Mouse (Mus musculus) kidney, postnatal 0 days (tissue): ENCODE measurements around the gene Khnyn. TPM values are rescaled to one million over a fixed set of nuclear protein-coding genes. Genes with fewer than 3 reads are reported as not detected.

Experiments used
- ATAC-seq: fragments of 200-750 bp; cut with Nextera tagmentation; replicated peaks from 2 replicates; pipeline ENCODE4 v1.8.0; 2017; ENCODE audit warnings: low read depth, moderate number of reproducible peaks, moderate TSS enrichment, moderate library complexity; ENCODE audit not compliant: low FRiP score
- DNase-seq: peaks from one replicate; pipeline ENCODE4 v3.0.0-alpha.2; 2016; ENCODE audit warnings: low spot score
- H3K27ac ChIP-seq: fragments of 300-500 bp; sonication (generic); 2 replicates; pipeline ENCODE4 v1.5.1; 2014; ENCODE audit warnings: mild to moderate bottlenecking
- H3K27me3 ChIP-seq: fragments of 300-500 bp; sonication (generic); 2 replicates; pipeline ENCODE4 v1.6.1; 2014; ENCODE audit warnings: low read length, mixed read lengths; ENCODE audit not compliant: insufficient read depth
- H3K36me3 ChIP-seq: fragments of 300-500 bp; sonication (generic); 2 replicates; pipeline ENCODE4 v1.6.1; 2014; ENCODE audit warnings: low read length, mixed read lengths; ENCODE audit not compliant: insufficient read depth
- H3K4me1 ChIP-seq: fragments of 300-500 bp; sonication (generic); replicated peaks from 2 replicates; pipeline ENCODE4 v1.6.1; 2014; ENCODE audit warnings: antibody characterized with exemption, low read length, mixed read lengths; ENCODE audit not compliant: insufficient read depth
- H3K4me2 ChIP-seq: fragments of 300-500 bp; sonication (generic); 2 replicates; pipeline ENCODE4 v1.6.1; 2014; ENCODE audit warnings: mild to moderate bottlenecking, low read length, moderate library complexity, mixed read lengths
- H3K4me3 ChIP-seq: fragments of 300-500 bp; sonication (generic); replicated peaks from 2 replicates; pipeline ENCODE4 v1.5.1; 2014; ENCODE audit warnings: low read depth, low read length
- H3K9ac ChIP-seq: fragments of 300-500 bp; sonication (generic); 2 replicates; pipeline ENCODE4 v1.6.1; 2014; ENCODE audit warnings: low read depth, low read length
- H3K9me3 ChIP-seq: fragments of 300-500 bp; sonication (generic); replicated peaks from 2 replicates; pipeline ENCODE4 v1.6.1; 2016; ENCODE audit warnings: low read length, inconsistent platforms, mixed read lengths
- CTCF ChIP-seq: IDR thresholded peaks from 2 replicates; pipeline ENCODE4 v1.5.1; 2016; ENCODE audit warnings: antibody characterized with exemption, low read depth, mild to moderate bottlenecking, moderate library complexity
- WGBS: fragments of 180-500 bp; shearing (Covaris S2); extraction: QIAGEN DNeasy Blood & Tissue Kit; methylation state at CpG from one replicate; pipeline ENCODE4 v1.1.7; 2014; 5-methylcytosine and 5-hydroxymethylcytosine counted together
- polyA plus RNA-seq: library from polyadenylated mRNA; unstranded; fragments of >200 nt; fragmentation: Nextera tagmentation; extraction: Ambion mirVana; gene quantifications from 2 replicates; pipeline ENCODE4 v1.2.1, GENCODE M21; 2015

Gene Khnyn
- polyA plus RNA-seq, 1 experiment from 2014 or later, result 8.1 TPM

- Histone ChIP-seq H3K4me2 (peak overlapping the region; percentile 37; the same call in 1 of the 2 replicates), H3K4me1 (peaks cover 8% of the 10 kb centered on the region; the same call in 1 of the 2 replicates), H3K4me3 (no peak overlapping the region), H3K27me3 (no peaks in the 10 kb centered on the region), H3K9me3 (no peaks in the 10 kb centered on the region), H3K9ac (no peak overlapping the region), H3K36me3 (no peaks in the 10 kb centered on the region), H3K27ac (no peak overlapping the region)
- TF ChIP-seq CTCF, result peak; percentile 61
- DNase-seq (peak; percentile 42), ATAC-seq (no peak)
- WGBS, result 14% methylated on average over 7 of the region's 7 CpGs
These were observed 6.3 kb upstream of the Khnyn start for GRCm38 (mm10) chr14:55878316-55878940.

- peak; percentile 92 for DNase-seq
- peak; percentile 86 for TF ChIP-seq CTCF
- WGBS, result 44% methylated on average over 1 of the region's 1 CpGs
These were observed 5.1 kb upstream of the Khnyn start for GRCm38 (mm10) chr14:55879623-55880022.

GRCm38 (mm10) chr14:55880982-55881381, 3.8 kb upstream of the Khnyn start:
- H3K9me3 ChIP-seq, result no peaks in the 10 kb centered on the region
- no peak overlapping the region for H3K9ac ChIP-seq
- TF ChIP-seq CTCF, result no peak
- peaks cover 13% of the 10 kb centered on the region for H3K4me1 ChIP-seq
- no peak overlapping the region for H3K4me3 ChIP-seq
- 75% methylated on average over 8 of the region's 8 CpGs for WGBS
- no peaks in the 10 kb centered on the region for H3K27me3 ChIP-seq
- H3K36me3 ChIP-seq, result no peaks in the 10 kb centered on the region
- no peak overlapping the region for H3K4me2 ChIP-seq
- no peak for ATAC-seq
- DNase-seq, result no peak
- no peak overlapping the region for H3K27ac ChIP-seq

More at GRCm38 (mm10) chr14:55879623-55880022, 5.1 kb upstream of the Khnyn start:
- Histone ChIP-seq H3K4me3 (no peak overlapping the region), H3K4me1 (peaks cover 10% of the 10 kb centered on the region; the same call in 1 of the 2 replicates), H3K9me3 (no peaks in the 10 kb centered on the region), H3K9ac (no peak overlapping the region), H3K4me2 (no peak overlapping the region), H3K36me3 (no peaks in the 10 kb centered on the region), H3K27ac (no peak overlapping the region), H3K27me3 (no peaks in the 10 kb centered on the region)
- ATAC-seq, result 0 out of 2 replicates have a peak, but pooled peaks have one; percentile 15

GRCm38 (mm10) chr14:55882171-55882641, 2.5 kb upstream of the Khnyn start:
- Histone ChIP-seq H3K9ac (no peak overlapping the region), H3K27me3 (no peaks in the 10 kb centered on the region), H3K27ac (no peak overlapping the region), H3K36me3 (peaks cover 2% of the 10 kb centered on the region; the same call in 1 of the 2 replicates), H3K4me1 (peaks cover 22% of the 10 kb centered on the region), H3K9me3 (no peaks in the 10 kb centered on the region), H3K4me2 (no peak overlapping the region), H3K4me3 (no peak overlapping the region)
- TF ChIP-seq CTCF, result no peak
- WGBS, result 63% methylated on average over 6 of the region's 6 CpGs
- DNase-seq (no peak), ATAC-seq (peak; percentile 34)

- DNase-seq, result no peak
- Histone ChIP-seq H3K4me3 (no peak overlapping the region), H3K9me3 (no peaks in the 10 kb centered on the region), H3K27me3 (no peaks in the 10 kb centered on the region), H3K4me1 (peaks cover 22% of the 10 kb centered on the region), H3K36me3 (peaks cover 12% of the 10 kb centered on the region), H3K27ac (no peak overlapping the region), H3K4me2 (no peak overlapping the region), H3K9ac (no peak overlapping the region)
- no peak for TF ChIP-seq CTCF
- WGBS, result 93% methylated on average over 13 of the region's 13 CpGs
- ATAC-seq, result no peak
These were observed 1.5 kb upstream of the Khnyn start for GRCm38 (mm10) chr14:55883149-55883661.

- Histone ChIP-seq H3K36me3 (peaks cover 16% of the 10 kb centered on the region), H3K27ac (peak overlapping the region; percentile 95), H3K9ac (no peak overlapping the region), H3K4me3 (no peak overlapping the region), H3K9me3 (no peaks in the 10 kb centered on the region), H3K27me3 (no peaks in the 10 kb centered on the region), H3K4me1 (peaks cover 20% of the 10 kb centered on the region), H3K4me2 (0 out of 2 replicates have a peak overlapping the region, but pooled peaks have one; percentile 15)
- TF ChIP-seq CTCF, result no peak
- WGBS, result 91% methylated on average over 12 of the region's 12 CpGs
- ATAC-seq, result no peak
- no peak for DNase-seq
These were observed 1.1 kb upstream of the Khnyn start for GRCm38 (mm10) chr14:55883663-55884062.
